Mouse (Mus musculus): ENCODE results near the gene Prkca.
A peak's percentile ranks its signal among the peaks of the same experiment; 100 is the strongest.
"Not testable (repeated sequence)": the region's sequence is repeated elsewhere in the genome, so short reads cannot be mapped to it uniquely, and the experiment has no call there.

Gene Prkca

DNA sequence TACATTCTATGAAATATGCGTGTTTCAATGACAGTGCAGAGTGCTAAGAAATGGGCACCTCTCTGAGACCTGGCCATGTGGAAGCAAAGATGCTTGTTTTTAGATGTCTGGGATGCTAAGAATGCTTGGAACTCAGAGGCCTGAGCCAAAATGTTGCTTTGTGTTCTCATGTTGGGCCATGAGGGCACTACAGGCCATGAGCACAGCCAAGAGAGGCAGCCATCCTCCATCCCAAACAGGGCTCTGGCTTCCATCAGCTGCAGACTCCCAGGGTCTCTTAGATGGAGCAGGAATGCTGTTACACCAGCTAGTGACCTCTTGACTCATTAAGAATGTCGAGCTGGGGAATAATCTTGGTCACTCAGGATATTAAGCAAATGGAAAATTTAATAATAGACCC lies 224.9 kb downstream of the Prkca start:
- no peak for DNase-seq (ENCODE audit: low read depth, low spot score)

DNA sequence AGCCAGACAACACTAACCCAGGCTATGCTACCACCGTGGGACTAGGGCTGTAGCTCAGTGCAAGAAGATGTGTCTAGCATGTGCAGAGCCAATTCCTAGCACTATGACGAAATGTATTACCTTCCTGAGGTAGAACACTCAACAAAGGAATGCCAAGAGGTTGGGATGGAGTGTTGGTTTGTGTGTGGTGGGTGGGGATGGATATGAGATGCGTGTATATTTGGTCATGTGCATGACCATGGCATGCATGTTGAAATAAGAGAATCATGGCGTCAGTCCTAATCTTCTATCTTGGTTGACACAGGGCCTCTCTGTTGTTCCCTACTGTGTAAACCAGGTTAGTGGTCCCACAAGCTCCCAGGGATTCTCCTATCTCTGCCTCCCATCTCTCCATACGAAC lies 225.5 kb downstream of the Prkca start:
- DNase-seq (ENCODE audit: low read depth, low spot score), result no peak

- DNase-seq (ENCODE audit: low read depth, low spot score), result no peak
These were observed 226.2 kb downstream of the Prkca start for GRCm38 (mm10) chr11:108117360-108118050.

- DNase-seq (ENCODE audit: low read depth, low spot score), result no peak
These were observed 229.6 kb downstream of the Prkca start for GRCm38 (mm10) chr11:108114091-108114490.

GRCm38 (mm10) chr11:108112437-108112836 lies 231.3 kb downstream of the Prkca start:
- no peak for DNase-seq (ENCODE audit: low read depth, low spot score)

DNA sequence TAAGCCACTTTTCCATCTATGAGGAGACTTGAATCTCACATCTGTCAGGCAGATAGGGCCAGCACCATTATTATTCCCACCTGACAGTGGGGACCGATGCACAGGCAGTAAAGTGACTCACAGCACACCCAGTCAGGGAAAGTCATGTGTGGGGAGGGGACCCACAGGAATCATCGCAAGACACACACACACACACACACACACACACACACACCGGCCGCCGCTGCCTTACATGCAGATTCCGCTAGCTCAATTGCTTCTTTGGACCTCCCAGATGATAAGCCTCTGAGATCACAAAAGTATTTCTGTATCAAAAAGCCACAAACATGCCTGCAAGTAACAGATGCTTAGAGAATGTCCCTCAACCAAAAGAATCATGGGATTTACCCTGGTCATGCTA lies 239.6 kb downstream of the Prkca start:
- DNase-seq (ENCODE audit: low read depth, low spot score), result no peak

GRCm38 (mm10) chr11:108101280-108101950 lies 242.3 kb downstream of the Prkca start:
- DNase-seq (ENCODE audit: low read depth, low spot score), result peak; percentile 19

- DNase-seq (ENCODE audit: low read depth, low spot score), result no peak
These were observed 245.4 kb downstream of the Prkca start for GRCm38 (mm10) chr11:108098306-108098705.

GRCm38 (mm10) chr11:108094796-108095195 lies 248.9 kb downstream of the Prkca start:
- no peak for DNase-seq (ENCODE audit: low read depth, low spot score)

DNA sequence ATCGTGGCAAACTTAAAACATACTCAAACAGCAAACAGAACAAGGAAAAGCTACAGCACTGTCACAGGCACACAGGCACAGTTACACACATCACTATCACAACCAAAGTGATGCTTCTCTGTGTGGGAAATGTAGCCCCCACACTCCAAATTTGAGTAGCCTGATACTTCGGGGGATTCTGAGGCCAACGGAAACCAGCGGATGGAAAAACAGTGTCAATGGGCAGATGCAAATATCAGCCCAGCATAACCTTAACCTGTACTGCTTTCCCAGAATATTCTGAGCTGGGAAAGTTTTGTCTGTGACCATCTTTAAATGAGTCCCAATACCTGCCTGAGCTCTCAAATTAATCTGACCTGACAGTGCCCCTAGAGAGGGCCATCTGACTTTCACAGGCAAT lies 250.5 kb downstream of the Prkca start:
- no peak for DNase-seq (ENCODE audit: low read depth, low spot score)

DNA sequence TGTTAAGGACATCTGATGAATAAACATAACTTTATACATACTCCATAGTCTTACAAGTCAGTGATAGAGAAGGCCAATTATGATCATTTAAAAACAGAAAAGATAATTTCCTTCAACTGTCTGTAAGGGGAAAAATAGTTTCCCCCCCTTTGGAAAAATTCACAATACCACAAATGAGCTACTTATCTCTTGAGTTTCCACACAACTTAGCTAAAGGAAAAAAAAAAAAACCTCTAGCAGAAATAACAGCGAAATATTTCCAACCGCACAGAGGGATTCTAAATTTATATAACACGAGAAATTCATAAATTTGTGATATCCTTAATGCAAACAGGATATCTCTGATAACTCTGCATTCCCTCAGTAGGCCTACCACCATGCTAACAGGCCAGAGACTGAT lies 252.5 kb downstream of the Prkca start:
- no peak for DNase-seq (ENCODE audit: low read depth, low spot score)

- DNase-seq (ENCODE audit: low read depth, low spot score), result no peak
These were observed 253.0 kb downstream of the Prkca start for GRCm38 (mm10) chr11:108090706-108091105.

- DNase-seq (ENCODE audit: low read depth, low spot score), result no peak
These were observed 255.7 kb downstream of the Prkca start for GRCm38 (mm10) chr11:108088063-108088462.

DNA sequence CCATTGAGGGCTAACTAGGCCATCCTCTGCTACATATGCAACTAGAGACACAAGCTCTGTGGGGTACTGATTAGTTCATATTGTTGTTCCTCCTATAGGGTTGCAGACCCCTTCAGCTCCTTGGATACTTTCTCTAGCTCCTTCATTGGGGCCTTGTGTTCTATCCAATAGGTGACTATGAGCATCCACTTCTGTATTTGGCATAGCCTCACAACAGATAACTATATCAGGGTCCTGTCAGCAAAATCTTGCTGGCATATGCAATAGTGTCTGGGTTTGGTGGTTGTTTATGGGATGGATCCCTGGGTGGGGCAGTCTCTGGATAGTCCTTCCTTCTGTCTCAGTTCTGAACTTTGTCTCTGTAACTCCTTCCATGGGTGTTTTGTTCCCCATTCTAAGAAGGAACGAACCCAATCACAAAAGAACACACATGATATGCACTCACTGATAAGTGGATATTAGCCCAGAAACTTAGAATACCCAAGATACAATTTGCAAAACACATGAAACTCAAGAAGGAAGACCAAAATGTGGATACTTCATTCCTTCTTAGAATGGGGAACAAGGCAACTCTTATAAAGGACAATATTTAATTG lies 256.5 kb downstream of the Prkca start:
- DNase-seq (ENCODE audit: low read depth, low spot score), result not testable (repeated sequence)

- no peak for DNase-seq (ENCODE audit: low read depth, low spot score)
These were observed 261.1 kb downstream of the Prkca start for GRCm38 (mm10) chr11:108082673-108083072.

DNA sequence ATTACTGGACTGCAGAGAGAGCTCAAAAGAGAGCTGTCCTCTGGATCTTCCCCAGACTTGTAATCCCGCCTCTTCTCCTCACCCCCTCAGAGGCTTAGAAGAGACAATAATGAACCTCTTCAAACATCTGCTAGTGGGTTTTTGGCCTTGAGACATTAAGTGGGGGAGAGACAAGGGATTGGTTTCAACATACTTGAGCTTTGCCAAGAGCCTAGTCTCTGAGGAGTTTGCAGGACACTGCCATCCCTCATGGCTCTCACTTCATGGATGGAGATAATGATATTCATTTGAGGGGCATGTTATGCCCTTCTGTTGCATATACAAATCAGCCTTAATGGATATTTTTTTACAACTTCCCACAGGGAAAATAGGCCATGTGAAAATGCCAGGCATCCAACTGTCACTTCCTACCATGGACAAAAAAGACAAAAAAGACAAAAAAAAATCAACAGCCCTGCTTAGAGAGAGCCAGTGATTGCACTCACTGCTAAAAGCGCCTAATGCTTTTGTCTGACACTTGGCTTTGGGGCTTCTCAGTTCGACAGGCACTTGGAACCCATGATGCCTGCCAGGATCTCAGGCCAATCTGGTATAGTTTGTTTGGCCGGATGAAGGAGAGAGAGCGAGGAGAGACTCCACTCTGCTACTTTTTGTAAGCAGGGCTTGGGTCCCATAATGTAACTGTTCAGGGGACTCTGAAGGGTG lies 263.6 kb downstream of the Prkca start:
- DNase-seq (ENCODE audit: low read depth, low spot score), result no peak

- DNase-seq (ENCODE audit: low read depth, low spot score), result no peak
These were observed 264.3 kb downstream of the Prkca start for GRCm38 (mm10) chr11:108079454-108079853.

GRCm38 (mm10) chr11:108077514-108077913 lies 266.2 kb downstream of the Prkca start:
- no peak for DNase-seq (ENCODE audit: low read depth, low spot score)

GRCm38 (mm10) chr11:108072606-108073243 lies 271.0 kb downstream of the Prkca start:
- DNase-seq (ENCODE audit: low read depth, low spot score), result no peak

- DNase-seq (ENCODE audit: low read depth, low spot score), result no peak
These were observed 272.5 kb downstream of the Prkca start for GRCm38 (mm10) chr11:108071230-108071629.

GRCm38 (mm10) chr11:108070038-108070437 lies 273.7 kb downstream of the Prkca start:
- DNase-seq (ENCODE audit: low read depth, low spot score), result no peak

DNA sequence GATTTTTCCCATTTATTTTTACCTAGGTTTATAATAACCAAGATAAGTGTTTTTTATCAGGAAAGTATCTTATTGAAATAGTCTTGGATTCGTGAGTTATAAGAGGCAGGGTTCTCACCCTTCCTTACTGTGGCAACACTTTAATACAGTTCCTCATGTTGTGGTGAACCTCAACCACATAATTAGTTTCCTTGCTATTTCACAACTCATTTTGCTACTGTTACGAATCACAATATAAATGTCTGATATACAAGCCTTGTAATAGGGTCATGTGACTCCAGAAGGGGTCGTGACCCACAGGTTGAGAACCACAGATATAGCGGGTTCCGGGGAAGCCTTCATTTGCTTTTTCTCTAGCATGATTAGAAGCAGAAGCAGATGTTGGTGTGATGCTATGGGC lies 275.3 kb downstream of the Prkca start:
- no peak for DNase-seq (ENCODE audit: low read depth, low spot score)

Measured in R1 (cell line).